Mouse (Mus musculus) right cerebral cortex, postnatal 36 days (tissue): ENCODE measurements around the gene Atp10a.

Experiments used
- DNase-seq, 2 experiments: peaks; one replicate each; pipeline ENCODE4 v3.0.0; 2022; ENCODE audit warnings: low spot score in 2 of 2, mixed read lengths in 1 of 2

The Atp10a gene

DNA sequence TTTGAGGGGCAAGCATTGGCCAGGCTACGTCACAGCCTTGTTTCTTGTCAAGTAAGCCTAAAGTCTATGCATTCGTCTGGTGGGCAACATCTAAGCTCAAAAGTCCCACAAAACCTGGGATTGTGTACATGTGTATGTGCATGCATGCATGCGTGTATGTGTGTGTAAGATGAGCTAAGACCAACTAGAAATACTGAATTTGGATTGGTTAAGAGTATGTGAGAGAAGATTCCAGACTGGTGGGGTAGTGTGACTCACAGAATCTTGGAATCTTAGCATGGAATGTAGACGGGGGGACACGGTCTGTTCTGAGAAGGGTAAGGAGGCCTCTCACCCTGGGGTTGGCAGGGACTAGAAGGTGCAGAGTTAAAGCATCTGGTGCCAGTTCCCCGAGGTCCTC lies at the start of gene Atp10a:
TSS of gene Atp10a (plus strand) at position 301 of the 400 bp plus-strand sequence.
- DNase-seq = no peak

DNA sequence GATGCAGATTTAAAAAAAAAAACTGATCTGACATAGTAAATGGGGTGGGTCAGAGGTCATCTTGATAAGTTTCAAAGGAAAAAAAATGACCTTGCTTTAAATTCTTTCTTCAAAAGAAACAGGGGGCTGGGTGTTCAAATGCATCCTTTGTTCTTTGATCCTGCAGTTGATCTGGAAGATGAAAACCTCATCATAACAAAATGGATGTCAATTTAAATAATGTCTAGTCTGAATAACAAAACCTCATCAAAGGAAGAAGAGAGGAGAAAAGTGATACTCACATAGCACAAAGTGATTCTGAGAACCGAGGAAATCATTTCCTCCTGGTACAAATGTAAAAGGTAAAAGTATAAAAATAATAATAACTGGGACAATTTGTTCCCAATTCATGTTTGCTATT lies 37.9 kb upstream of the Atp10a start:
- no peak for DNase-seq

GRCm38 (mm10) chr7:58626305-58627155 lies 29.4 kb upstream of the Atp10a start:
- no peak for DNase-seq

GRCm38 (mm10) chr7:58627381-58627780 lies 28.6 kb upstream of the Atp10a start:
- DNase-seq = no peak

GRCm38 (mm10) chr7:58629233-58629632 lies 26.7 kb upstream of the Atp10a start:
- no peak for DNase-seq

DNA sequence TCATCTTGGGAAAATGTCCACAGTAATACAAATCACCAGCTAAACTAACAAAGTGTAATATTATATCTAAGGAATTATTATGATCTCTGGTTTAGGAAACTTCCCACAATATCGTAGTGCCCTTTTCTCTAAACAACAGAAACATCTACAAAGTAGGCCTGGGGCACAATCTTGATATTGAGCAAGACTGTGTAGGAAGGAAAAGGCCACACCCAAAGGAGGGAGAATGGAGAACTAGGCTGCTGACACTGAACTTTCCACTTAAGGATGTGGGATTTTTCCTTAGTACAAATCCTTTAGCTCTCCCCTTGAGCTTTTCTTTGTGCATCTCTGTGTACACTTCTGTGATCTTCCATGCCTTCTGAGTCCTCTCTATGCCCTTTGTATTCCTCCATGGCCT lies 22.3 kb upstream of the Atp10a start:
- DNase-seq = no peak

DNA sequence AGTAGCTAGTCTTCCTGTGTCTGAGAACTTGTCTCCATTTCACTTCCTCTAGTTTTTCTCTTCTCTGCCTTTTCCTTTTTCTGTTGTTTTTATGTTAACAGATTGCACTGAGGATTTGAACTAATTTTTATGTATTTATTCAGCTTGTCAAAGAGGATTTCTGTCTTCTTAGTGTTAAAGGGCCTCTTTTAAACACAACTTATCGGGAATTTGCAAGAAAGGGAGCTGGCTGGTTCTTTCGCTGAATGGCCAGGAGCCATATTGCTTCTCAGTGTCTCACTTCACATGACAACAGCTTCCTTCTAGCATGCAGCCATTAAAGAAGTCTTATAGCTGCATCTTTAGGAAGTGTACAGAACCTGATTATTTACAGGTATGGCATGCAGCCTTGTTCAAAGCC lies 16.3 kb upstream of the Atp10a start:
- DNase-seq = no peak

DNA sequence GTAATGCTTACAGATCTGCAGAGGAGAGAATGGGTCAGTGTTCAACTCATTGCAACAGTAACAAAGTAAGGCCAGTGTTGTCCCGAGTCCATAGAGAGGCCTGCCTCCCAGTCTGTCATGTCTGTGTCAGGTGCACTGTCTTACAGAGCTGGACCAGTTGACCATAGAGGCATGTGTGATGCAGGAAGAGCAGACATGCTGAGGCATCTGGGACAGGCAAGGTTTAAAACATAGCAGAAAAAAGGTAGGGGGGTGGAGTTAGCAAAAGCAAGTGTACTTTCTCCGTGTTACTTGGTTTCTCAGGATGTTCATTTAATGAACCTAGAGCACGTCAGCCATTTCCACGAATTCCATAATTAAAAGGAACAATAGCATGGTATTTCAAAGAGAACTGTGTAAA lies 15.5 kb upstream of the Atp10a start:
- no peak for DNase-seq

- no peak for DNase-seq
Measured at GRCm38 (mm10) chr7:58641916-58642315, 14.1 kb upstream of the Atp10a start.

DNA sequence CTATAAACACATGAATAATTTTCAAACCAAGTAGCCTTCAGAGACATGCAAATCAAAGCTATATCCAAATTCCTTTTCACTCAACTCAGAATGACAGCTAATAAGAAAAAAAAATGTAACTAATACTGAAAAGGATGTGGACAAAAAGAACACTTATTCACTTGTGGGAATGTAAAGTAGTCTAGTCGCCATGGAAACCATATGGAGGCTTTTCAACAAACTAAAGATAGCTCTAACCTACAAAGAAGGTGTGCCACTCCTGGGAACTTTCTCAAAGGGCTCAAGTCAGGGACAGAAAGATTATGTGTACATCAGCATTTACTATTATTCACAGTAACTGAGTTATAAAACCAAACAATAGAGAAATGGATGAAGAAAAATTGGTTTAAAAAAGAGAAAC lies 8.6 kb upstream of the Atp10a start:
- DNase-seq = no peak

DNA sequence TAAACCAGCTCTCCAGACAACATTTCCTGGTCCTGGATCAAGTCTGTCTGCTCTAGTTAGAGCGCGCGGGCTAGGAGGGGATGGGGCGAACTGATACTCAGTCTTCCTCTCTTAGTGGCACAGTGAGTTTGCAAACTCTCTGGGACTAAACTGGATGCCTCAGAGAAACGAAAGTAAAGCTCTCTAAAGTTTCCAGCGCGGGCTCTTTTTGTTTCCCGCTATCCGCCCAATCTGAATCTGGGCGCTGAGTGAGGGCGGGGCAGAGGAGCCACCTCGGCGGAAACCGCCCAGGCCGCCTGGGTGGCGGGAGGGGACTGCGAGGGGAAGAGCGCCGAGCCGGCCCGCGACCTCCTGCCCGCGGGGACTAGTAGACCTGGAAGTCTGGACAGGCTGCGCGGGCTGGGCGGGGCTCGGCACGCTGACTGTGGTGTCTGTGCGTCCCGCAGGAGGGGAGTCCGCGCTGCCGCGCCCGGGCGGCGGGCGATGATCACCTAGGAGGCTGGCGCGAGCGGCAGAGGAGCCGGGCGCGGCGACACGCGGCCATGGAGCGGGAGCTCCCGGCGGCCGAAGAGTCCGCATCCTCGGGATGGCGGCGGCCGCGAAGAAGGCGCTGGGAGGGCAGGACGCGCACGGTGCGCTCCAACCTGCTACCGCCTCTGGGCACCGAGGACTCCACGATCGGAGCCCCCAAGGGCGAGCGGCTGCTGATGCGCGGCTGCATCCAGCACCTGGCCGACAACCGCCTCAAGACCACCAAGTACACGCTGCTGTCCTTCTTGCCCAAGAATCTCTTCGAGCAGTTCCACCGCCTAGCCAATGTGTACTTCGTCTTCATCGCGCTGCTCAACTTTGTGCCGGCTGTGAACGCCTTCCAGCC lies 2.2 kb downstream of the Atp10a start:
- DNase-seq = peak in 1 of 2 experiments; percentile 4

DNA sequence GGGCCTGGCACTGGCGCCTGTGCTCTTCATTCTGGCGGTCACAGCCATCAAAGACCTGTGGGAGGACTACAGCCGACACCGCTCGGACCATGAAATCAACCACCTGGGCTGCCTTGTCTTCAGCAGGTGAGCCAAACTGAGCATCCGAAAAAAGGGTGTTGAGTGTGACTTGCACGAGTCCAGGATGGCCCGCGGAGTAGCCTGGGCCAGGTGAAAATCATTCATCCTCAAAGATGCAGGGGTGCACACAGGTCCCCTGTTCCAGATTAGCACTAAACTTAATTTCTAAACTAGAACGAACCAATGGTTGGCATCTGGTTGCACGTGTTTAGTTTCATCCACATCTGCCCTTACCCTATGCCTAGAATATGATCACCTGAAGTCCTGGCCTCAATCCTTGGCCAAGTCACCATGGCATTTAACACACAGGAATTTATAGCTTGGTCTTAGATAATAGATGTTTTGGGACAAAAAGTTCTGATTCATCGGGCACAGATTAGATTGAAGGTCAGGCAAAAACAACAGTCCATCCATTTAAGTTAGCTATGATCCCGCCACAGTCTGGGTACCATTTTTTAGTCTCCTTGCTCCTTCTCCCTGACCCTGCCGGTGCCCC lies 2.9 kb downstream of the Atp10a start:
- no peak for DNase-seq

- DNase-seq = no peak
Measured at GRCm38 (mm10) chr7:58660046-58660445, 4.1 kb downstream of the Atp10a start.

DNA sequence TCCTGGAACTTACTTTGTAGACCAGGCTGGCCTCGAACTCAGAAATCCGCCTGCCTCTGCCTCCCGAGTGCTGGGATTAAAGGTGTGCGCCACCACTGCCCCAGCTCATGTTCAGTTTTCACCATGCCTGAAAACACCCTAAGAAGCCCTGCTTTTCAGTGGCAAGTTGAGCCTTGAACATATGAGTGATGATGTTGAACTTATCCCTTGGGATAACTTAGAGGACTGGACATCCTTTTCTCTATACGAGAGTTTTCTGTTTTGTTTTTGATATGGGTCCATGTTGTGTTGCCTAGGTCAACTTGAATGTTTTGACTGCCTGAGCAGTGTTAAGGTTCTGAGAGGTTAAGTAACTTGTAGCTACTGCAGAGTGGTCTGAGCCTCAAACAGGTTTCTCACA lies 4.7 kb downstream of the Atp10a start:
- no peak for DNase-seq

GRCm38 (mm10) chr7:58661076-58661475 lies 5.1 kb downstream of the Atp10a start:
- DNase-seq = no peak

DNA sequence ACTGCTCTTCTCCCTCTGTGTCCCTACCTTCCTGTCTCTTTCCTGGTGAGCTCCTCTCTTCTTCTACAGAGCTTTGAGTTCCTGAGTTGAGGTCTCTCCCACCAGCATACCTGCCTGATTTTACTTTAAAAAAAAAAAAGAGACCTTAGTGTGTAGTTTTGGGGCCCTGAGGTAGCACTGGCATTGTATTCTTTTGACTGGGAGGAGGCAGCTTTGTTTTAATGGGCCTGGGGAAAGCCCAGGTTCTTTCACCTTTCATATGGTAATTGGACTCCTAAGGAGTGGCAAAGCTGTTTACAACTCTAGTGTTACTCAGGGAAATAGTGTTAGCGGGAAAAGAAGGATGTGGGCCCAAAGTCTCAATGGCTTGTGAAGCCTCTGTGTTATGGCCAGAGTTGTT lies 12.7 kb downstream of the Atp10a start:
- DNase-seq = no peak

DNA sequence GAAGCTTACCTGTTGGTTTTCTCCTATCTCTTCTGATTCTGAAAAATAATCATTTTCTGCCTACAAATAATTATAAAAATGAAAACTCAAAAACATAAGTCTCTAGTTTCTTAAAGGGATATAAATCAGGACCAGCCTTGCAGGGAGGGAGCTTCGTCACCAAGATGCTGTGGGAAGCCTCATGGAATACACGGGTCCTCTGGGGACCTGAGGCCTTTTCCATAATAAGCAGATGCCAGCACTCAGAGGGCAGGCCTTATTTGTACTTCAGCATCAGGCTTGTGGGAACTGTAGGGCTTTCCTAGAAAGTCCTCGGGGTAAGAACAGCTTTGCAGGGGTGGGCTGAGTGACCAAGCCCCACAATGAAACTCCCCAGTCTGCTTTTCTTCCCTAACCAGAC lies 20.1 kb downstream of the Atp10a start:
- no peak for DNase-seq

DNA sequence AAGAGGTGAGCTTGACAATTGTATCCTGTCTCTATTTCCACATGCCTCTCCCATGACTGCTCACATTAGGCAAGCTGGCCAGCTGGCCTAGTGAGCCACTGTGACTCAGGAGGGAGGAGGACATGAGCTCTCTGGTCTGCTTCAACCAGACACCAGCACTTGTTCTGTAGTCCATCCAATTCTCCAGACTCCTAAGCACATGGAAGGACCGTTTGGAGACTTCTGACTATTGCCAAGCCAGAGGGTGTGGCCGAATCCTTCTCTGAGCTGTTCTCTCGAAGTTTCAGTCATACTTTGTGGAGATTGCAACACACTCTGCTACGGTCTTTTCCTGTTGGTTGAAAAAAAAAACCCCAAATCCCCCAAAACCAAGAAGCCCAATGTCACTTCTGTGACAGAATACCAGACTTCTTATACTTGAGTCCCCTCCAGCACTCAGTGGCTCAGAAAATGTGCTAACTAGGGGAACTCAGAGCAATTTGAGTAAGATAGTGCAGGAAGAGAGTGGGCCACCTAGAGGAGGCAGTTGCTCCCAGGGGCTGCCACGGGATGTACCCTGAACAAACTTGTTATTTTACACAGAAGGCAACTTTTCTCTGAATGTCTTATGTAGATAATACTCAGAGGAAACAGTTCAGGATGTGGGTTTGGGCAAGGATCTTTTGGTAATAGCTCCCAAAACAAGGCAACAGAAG lies 21.3 kb downstream of the Atp10a start:
- no peak for DNase-seq

GRCm38 (mm10) chr7:58685967-58686366 lies 30.0 kb downstream of the Atp10a start:
- DNase-seq = no peak

DNA sequence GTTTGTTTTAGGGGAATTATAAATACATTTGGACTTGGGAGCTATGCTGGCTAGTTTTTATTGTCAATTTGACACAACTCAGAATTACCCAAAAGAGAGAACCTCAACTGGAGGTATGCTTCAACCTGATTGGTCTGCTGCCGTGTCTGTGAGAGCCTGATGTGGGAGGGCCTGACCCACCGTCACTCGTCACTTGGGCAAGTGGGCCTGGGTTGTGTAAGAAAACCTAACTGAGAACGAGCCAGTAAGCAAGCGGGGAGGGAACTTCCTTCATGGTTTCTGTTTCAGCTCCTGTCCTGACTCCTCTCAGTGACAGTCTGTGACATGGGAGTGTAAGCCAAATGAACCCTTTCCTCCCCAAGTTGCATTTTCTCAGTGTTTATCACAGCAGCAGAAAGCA lies 30.6 kb downstream of the Atp10a start:
- DNase-seq = no peak

DNA sequence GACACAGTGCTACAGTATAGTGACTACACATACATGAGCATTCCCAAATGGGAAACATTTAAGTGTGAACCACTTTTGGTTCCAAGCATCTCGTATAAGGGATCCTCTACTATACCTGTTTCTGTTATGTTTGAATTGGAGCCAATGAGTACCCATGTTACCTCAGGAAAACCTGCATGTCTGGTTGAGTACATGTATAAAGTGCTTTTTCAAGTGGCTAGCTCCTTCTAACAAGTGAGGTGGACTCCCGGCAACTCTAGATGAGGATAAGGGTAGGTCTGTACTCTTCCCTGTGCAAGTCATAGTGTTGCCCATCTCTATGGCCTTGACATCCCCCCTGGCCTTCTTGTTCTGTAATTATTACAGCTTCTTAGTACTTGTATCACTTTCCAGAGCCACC lies 31.0 kb downstream of the Atp10a start:
- no peak for DNase-seq
